8 mouse cellular contexts compared by ENCODE assay signal in the genomic region with DNA sequence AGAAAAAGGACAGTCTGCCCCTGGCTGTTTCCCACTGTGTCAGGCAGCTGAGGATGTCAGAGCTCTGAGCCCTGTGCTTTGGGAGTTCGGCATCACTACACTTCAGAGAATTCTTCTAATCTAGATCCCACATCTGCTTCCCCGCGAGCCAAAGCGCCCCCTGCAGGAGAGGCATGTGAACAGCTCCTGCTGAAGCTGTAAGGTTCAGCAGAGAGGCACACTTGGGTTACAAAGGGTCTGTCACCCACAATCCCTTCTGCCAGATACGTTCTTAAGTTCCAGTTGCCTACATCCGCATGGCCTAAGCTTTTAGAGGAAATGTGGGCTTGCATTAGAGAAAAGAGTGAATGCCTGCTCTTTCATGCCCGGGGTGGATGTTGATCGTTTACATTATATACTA.
DNase-seq lines count a peak whose midpoint lies in the region; ATAC-seq and TF ChIP-seq lines count a peak whose summit lies in the region.
"Had no signal": no experiment of that assay in that cellular context is flagged by ENCODE, and none has a peak within 500 bp of the region (broad histone marks: within the 10 kb centered on the region; RNA-seq: fewer than 3 reads in every experiment).

No protein-coding gene starts in this region.

- H3K4me2 ChIP-seq in midbrain, embryonic 11.5 days: no peak overlapping the region
- H3K4me2 ChIP-seq in midbrain, embryonic 16.5 days (ENCODE audit: low read length): no peak overlapping the region
- H3K4me2 ChIP-seq: liver, embryonic 15.5 days had no signal

- H3K36me3 ChIP-seq in midbrain, embryonic 11.5 days (ENCODE audit: control insufficient read depth, insufficient read depth, low read length): no peaks in the 10 kb centered on the region
- no peaks in the 10 kb centered on the region for H3K36me3 ChIP-seq in midbrain, embryonic 16.5 days (ENCODE audit: control insufficient read depth, insufficient read depth, low read length)
- H3K36me3 ChIP-seq: liver, embryonic 15.5 days had no signal

- 0 out of 2 replicates have a peak, but pooled peaks have one; percentile 10 for TF ChIP-seq CTCF in bone marrow macrophage, adult 2 months (IDR thresholded peaks at IDR 0.05; ENCODE audit: low read depth, low read length)

- peak; percentile 9 for DNase-seq in heart, postnatal 4 days
- no peak for DNase-seq in heart, adult 8-10 months (ENCODE audit: low spot score)
- no peak for DNase-seq in midbrain, embryonic 11.5 days (ENCODE audit: low spot score, missing footprints)
- peak; percentile 50 for DNase-seq in testis, postnatal 10 days (ENCODE audit: low spot score)
- no peak for DNase-seq in c-Kit-positive CD71-positive TER-119-positive erythroid progenitor cells, embryonic 14.5 days (ENCODE audit: low spot score)

- 78% methylated on average over 8 of the region's 8 CpGs for WGBS in midbrain, embryonic 11.5 days
- WGBS in midbrain, embryonic 16.5 days: 61% methylated on average over 8 of the region's 8 CpGs

- ATAC-seq in midbrain, embryonic 11.5 days (ENCODE audit: low FRiP score): 0 out of 2 replicates have a peak, but pooled peaks have one; percentile 16
- no peak for ATAC-seq in midbrain, embryonic 16.5 days

- H3K4me1 ChIP-seq in midbrain, embryonic 11.5 days (ENCODE audit: control insufficient read depth, insufficient read depth, low read length): no peaks in the 10 kb centered on the region
- H3K4me1 ChIP-seq in midbrain, embryonic 16.5 days (ENCODE audit: control insufficient read depth, insufficient read depth, low read length): peaks cover 4% of the 10 kb centered on the region
- no peaks in the 10 kb centered on the region for H3K4me1 ChIP-seq in bone marrow macrophage, adult 2 months (ENCODE audit: control insufficient read depth, insufficient read depth, low read length)
- H3K4me1 ChIP-seq: liver, embryonic 15.5 days had no signal

- no peaks in the 10 kb centered on the region for H3K9me3 ChIP-seq in midbrain, embryonic 11.5 days (ENCODE audit: control insufficient read depth, low read length)
- no peaks in the 10 kb centered on the region for H3K9me3 ChIP-seq in midbrain, embryonic 16.5 days (replicated peaks; ENCODE audit: control insufficient read depth, low read length, poor library complexity, severe bottlenecking)
- H3K9me3 ChIP-seq: liver, embryonic 15.5 days had no signal

- H3K27me3 ChIP-seq in midbrain, embryonic 11.5 days (ENCODE audit: control insufficient read depth, insufficient read depth, low read length): no peaks in the 10 kb centered on the region
- H3K27me3 ChIP-seq in midbrain, embryonic 16.5 days (ENCODE audit: control insufficient read depth, insufficient read depth, low read depth, low read length): no peaks in the 10 kb centered on the region
- H3K27me3 ChIP-seq: liver, embryonic 15.5 days had no signal

- TF ChIP-seq POLR2A in bone marrow macrophage, adult 2 months (IDR thresholded peaks at IDR 0.05; ENCODE audit: borderline replicate concordance, low read depth, low read length): no peak

- H3K9ac ChIP-seq in midbrain, embryonic 11.5 days (ENCODE audit: low read length): no peak overlapping the region
- H3K9ac ChIP-seq in midbrain, embryonic 16.5 days (ENCODE audit: low read depth, low read length): no peak overlapping the region
- H3K9ac ChIP-seq: liver, embryonic 15.5 days had no signal

- no peak overlapping the region for H3K27ac ChIP-seq in midbrain, embryonic 11.5 days (ENCODE audit: low read depth, low read length)
- no peak overlapping the region for H3K27ac ChIP-seq in midbrain, embryonic 16.5 days (ENCODE audit: low read length)
- no peak overlapping the region for H3K27ac ChIP-seq in bone marrow macrophage, adult 2 months (ENCODE audit: insufficient read depth, low read depth, low read length)
- H3K27ac ChIP-seq: liver, embryonic 15.5 days had no signal

- H3K4me3 ChIP-seq in midbrain, embryonic 11.5 days (ENCODE audit: low read depth, low read length): no peak overlapping the region
- no peak overlapping the region for H3K4me3 ChIP-seq in midbrain, embryonic 16.5 days (ENCODE audit: low read depth, low read length)
- no peak overlapping the region for H3K4me3 ChIP-seq in bone marrow macrophage, adult 2 months (ENCODE audit: insufficient read depth, low read length)
- H3K4me3 ChIP-seq: liver, embryonic 15.5 days had no signal

Comparison
In these comparisons a context has a peak if more than half of its experiments do, and no peak if none do; other contexts are left out.
1. DNase-seq: peak in heart, postnatal 4 days (single experiment) and testis, postnatal 10 days (single experiment); none in heart, adult 8-10 months (single experiment), midbrain, embryonic 11.5 days (single experiment) and c-Kit-positive CD71-positive TER-119-positive erythroid progenitor cells, embryonic 14.5 days (single experiment).